Mouse (Mus musculus) adipocyte (in vitro differentiated cells): ENCODE data around the gene Prr18.

Experiments used
- DNase-seq: peaks from one replicate; pipeline ENCODE4 v3.0.0-alpha.2; 2016; ENCODE audit warnings: low spot score

The Prr18 gene

DNA sequence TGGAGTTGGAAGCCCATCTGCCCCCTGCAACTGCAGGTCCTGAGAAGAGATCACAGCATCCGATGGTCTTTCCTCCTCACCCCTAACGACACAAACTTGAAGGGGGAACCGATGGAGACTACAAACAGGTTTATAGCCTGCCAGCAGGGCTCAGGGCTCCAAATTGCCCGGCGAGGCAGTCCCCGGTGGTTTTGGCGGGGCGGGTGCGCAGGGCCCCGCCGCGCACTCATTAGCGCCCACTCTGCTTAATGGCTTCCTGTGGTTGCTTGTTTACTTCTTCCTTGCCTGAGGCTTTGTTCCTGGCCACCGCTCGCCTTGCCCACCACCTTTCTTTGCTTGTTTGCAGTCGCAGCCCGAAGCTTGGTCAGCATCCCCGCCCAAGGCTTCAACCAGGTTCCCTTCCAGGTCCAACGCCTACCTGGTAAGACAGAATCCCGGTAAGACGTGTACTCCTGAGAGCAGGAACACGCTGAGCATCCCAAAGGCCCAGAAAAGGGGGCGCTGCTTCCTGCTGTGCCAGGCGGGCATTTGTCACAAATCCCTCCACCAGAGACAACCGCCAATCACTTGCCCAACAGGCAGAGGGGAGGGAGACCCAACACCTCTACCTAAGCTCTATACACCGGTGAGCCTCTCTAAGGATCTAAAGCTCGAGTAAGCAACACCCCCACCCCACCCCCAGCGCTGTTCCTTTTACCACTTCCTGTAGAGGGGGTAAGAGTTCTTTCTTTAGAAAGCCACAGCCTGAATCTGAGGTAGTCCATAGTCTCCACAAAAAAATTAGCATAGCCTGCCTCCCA is 51.9 kb downstream of the Prr18 start:
- DNase-seq, result no peak

DNA sequence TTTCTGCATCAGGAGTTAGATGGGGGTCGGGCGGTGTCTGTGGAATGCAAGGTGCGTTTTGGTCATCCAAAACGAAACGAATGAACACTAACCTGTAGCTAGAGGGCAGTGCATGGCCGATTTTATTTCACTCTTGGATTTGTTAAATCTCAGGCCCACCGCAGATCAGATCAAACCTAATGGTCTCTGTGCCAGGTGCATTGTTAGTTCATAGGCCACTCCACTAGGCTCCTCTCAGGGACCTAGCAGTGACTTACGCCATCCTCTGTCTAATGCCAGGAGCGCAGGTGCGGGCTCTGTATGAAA is 52.5 kb downstream of the Prr18 start:
- no peak for DNase-seq

DNA sequence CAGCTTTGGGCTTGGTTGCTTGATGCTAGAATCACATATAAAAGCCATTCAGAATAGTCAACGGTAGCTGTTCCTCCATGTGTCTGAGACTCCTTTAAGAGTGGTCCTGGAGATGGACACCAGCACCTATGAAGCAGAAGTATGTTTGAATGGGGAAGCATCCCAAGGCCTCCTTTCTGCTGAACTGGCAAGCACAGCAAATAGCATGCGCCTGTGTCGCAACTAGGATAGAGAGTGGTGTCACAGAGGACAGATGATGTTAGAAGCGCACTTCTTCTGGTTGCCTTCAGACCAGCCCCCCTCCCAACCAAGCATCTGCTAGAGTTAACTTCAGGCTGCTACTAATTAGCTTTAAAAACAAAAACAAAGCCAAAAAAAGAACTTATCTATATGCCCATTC is 53.2 kb downstream of the Prr18 start:
- DNase-seq, result no peak
